Mouse (Mus musculus) thymus, postnatal 25 days (tissue): Measurements from ENCODE around the gene Asxl2.
"Not testable (repeated sequence)": the region's sequence is repeated elsewhere in the genome, so short reads cannot be mapped to it uniquely, and the experiment has no call there.

Experiments
- DNase-seq: peaks from one replicate; pipeline ENCODE4 v3.0.0; 2022

Gene Asxl2

DNA sequence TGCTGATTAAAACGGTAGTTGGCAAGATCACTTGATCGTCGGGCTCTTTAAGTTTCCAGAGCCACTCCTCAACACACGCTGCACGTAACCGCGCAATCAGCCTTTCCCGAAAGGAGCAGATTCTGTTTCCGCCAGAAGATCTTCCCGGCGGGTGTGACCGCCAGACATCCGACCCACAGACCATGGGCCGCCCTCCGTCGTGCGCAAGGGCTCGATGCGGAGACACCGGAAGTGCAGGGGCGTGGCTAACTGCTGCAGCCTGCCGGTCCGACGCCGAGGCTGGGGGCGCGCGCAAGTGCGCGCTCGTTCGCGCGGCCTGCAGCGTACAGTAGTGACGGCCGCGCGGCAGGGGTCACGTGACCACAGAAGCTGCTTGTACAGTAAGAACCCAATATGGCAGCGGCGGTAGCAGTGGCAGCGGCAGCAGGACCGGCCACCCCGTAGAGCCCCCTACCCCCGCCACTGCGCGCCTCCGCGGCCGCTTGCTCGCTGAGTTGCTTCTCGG, at the start of gene Asxl2:
TSS of gene Asxl2 (plus strand) at position 328 of the 505 bp plus-strand sequence.
- peak; percentile 98 for DNase-seq

DNA sequence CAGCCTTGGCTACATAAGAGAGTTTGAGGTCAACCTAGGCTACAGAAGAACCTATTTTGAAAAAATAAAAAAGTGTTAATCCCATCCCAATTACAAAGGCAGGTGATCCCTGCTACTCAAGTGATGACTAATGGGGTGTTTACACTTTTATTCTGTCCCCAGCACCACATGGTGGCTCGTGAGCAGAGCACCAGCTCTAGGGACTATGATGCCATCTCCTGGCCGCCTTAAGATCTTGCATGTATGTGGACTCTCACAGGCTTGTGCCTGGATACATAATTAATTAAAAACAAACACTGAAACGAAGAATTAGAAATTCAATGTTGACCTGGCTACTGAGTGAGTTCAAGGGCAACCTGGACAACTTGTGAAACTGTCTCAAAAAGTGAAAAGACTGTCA, 49.5 kb upstream of the Asxl2 start:
- peak; percentile 35 for DNase-seq

DNA sequence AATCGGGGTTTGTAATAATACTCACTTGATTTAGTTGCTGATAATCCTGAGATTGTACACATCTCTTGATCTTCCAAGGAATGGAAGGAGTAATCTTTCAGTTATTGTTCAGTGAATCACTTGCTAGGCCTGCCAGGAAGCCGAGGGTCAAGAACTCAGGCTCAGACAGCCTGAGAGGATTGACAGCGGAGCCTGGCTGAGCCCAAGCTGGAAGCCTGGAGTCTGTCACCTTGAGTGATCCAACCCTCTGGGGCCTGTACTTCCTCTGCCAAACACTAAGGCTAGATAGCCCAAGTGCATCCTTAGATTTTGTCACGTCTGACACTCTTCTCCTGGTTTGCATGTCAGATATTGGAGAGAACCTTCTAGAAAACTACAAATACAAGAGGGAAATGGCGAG, 48.9 kb upstream of the Asxl2 start:
- DNase-seq: no peak

DNA sequence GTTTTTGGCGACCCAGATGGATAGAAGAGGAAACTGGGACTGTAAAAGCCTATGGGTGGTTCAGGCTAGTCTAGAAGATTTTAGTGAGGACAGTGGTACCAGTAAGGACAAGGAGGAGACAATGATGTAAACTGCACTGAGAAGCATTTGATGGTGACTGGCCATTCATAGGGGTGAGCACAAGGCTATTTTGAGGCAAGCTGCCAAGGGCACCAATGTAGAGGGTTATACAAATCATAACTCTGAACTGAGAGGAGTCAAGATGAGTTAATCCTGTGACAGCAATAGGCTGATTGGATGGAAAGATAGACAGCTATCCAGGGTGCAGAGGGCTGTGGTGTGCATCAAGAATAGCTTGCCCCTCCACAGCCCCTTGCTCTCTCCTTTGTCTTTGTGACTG, 41.8 kb upstream of the Asxl2 start:
- no peak for DNase-seq

DNA sequence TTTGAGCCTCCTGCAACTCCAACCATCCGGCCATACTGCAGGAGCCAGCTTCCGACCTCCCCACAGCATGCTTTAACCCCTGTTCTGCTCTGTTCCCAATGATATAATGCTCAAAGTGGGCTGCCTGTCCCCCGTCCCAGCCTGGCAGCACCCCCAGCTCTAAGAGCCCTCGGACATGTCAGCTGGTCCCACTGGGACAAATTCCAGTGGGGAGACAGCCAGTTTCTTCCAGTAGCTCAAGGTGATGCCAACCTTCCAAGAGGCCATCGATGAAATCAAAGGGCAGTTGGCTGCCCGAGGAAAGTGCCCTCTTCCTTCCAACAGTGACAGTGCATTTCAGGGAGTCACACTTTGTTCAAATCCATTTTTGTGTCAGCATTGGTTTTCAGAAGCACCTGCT, 41.4 kb upstream of the Asxl2 start:
- DNase-seq: no peak

DNA sequence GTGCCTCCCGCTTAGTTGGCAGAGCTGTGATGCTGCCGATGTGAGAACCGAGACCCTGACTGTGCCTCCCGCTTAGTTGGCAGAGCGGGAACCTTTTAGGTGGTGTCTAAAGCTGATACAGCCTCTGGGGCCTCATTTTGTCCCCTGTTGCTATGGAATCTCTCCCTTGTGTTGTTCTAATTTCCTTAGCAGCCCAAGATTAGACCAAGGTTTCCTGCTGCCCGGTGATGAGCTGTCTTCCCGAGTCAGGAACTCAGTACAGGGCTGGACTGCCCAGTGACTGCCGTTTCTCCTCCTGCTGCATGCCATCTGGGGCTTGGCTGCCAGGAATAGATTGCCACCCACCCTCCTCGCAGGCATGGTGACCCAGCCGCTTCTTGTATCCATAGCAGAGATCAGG, 40.7 kb upstream of the Asxl2 start:
- DNase-seq: no peak

DNA sequence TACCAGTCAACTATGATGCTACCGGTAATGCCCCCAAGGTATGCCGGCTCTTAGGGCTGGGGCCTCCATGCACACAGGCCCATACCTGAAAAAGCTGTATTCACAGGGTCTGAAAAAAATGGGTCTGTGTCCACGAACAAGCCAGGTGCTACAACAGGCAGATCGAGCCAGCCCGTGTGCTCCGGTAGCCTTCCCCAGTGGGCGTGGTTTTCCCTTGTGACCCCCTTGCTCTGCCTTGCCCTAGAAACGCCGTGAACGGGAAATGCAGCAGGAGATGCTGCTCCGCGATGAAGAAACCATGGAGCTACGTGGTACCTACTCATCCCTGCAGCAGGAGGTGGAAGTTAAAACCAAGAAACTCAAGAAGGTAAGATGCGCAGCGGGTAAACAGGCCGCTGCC, 38.8 kb upstream of the Asxl2 start:
- DNase-seq: no peak

DNA sequence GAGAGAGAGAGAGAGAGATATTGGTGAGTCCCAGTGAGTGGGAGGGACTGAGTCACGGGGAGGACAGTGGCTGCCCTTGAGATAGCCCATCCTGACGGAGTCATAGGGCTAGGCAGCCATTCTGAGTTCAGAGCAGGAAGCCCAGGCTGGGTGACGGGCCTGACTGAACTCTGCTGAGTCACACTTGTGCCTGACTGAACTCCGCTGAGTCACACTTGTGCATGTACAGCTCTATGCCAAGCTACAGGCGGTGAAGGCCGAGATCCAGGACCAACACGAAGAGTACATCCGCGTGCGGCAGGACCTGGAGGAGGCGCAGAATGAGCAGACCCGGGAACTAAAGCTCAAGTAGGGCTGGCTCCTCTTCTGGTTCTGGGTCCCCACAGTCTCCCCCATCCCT, 37.3 kb upstream of the Asxl2 start:
- no peak for DNase-seq

DNA sequence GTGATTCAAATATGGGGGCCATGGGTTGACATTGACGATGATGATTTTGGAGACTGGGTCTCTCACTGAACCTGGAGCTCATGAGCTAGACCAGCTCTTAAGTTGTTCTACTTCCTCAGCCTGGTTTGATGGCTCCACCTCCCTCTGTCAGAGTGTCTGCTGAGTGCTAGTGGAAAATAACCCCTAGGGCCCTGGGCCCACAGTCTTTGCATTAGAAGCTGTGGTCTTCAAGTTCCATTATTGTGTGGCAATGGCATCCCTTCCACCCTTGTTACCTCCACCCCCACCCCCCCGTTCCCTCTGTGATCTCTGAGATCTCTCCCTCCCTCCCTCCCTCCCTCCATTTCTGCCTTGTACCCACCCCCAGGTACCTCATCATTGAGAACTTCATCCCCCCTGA, 36.6 kb upstream of the Asxl2 start:
- no peak for DNase-seq

DNA sequence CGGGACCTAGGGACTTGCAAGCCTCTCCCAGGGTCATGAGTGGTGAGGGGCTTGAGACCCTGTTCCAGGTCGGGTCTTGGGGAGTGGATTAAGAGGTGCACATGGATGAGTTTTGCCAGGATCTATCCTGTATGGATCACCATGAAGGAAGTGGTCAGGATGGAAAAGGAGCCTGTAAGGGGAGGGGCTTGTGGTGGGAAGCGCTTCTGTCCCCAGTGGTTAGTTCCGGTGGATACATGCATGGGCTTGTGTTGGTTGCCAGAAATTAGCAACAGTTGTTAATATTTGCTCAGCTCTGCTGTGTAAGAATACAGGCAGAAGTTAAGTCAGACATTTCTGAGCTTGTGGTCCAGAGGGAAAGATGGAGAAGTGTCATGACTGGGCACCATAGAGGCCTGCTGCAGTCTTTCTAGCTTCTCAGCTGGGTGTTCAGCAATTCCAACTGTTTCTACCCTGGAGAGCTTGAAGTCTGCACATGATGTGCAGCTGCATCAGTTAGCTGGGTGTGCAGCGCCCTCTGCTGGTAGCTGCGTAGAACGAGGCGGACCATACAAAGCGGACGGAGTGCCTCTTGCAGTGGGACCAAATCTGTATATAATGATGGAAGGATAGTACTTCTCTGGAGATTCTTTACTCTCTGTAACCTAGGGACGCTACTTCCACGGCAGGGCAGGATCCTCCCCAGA, 35.9 kb upstream of the Asxl2 start:
- peak; percentile 75 for DNase-seq

DNA sequence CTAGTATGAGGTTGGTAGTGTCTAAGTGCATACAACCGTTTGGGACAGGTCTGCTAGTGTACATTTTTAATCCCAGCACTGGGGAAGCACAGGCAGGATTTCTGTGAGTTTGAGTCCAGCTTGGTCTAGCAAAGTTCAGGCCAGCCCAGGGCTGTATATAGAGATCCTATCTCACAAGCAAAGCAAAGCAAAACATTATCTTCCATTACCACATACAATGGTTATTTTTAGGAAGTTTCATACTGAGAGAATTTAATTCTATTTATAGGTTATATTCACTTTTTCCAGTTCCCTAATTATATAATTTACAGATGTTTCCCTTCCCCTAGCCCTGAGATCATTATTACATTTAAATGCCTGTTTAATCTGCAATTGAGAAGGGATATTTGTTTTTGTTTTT, 35.4 kb upstream of the Asxl2 start:
- no peak for DNase-seq

DNA sequence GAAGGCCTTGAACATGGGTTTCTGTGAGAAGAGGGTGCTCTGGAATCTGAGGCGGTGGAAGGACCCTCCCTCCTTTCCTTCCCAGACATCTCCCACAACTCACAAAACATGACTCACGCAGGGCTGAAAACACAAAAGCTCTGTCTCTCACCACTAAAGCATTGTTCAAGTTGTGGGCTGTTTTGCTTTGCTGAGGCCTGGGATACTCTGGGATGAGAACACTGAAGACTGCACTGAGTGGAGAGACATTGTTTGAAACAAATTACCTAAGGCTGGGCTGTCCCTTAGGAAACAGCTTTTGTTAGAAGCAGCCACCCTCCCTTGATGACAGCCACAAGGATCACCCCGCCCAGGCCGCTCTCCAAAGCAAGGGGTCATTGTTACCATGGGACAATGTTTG, 33.5 kb upstream of the Asxl2 start:
- DNase-seq: no peak

DNA sequence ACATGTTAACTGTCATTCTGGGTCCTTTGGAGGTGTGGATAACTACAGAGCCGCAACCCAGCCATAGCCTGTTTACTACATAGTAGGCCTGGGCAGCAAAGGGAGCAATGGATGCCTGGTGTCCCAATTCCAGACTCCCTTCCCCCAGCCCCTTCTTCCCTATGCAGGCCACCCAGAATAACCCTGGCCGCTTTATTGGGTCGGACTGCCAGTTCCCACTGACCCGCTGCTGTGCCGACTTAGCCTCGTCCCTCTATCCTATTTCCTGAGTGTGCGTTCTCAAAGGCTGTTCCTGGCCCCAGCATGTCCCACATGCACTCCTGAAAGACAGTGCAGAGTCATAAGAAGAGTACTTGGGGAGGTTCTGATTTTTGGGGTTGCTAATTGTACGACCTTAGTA, 29.7 kb upstream of the Asxl2 start:
- DNase-seq: no peak

DNA sequence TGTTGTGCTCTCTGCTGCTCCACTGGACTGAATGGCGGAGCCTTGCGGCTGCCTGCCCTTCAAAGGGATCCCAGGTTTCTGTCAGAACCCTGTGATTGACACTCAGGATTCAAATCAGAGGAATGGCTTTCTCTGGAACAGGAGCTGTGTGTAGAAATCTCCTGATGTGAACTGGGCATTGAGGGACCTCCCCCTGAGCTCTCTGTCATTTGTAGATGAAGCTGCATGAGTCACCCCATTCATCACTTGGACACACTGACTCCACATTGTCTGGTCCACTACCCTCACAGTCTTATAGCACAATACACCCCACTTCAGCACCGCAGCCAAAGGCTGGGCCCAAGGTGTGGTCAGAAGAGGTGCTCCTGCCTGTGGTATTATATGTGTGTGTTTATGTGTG, 21.0 kb upstream of the Asxl2 start:
- DNase-seq: not testable (repeated sequence)

DNA sequence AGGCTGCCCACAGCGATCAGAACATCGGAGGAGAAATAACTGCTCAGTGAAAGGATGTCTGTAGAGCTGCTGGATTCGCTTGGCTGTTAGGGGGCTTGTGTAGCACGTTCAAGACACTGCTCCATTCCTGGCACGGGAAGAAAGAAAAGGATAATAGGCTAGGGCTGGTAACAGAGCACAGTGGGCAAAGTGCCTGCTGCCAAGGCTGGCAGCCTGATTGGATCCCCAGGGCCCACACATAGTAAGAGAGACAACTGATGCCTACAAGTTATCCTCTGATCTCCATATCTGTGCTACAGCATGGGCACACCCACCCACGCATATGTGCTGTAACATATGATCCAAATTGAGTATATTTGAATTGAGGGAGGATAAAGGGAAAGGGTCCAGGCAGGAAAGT, 20.1 kb upstream of the Asxl2 start:
- DNase-seq: no peak

DNA sequence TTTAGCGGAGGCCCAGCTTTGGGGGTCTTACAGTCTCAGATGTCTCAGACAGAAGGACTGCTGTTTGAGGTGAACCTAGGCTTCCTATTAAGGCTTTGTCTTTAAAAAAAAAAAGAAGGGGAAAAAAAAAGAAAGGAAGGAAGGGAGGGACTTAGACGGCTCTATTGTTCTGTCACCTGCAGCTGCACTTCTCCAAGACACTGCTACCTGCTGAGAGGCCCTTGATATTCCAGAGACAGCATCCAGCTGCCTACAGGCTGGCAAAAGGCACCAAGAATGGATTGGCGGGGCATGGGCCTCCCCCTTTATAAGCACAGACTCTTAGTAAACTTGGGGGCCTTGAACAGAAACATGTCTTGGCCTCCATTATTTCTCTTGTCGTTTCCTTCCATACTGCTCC, 11.7 kb upstream of the Asxl2 start:
- DNase-seq: no peak

DNA sequence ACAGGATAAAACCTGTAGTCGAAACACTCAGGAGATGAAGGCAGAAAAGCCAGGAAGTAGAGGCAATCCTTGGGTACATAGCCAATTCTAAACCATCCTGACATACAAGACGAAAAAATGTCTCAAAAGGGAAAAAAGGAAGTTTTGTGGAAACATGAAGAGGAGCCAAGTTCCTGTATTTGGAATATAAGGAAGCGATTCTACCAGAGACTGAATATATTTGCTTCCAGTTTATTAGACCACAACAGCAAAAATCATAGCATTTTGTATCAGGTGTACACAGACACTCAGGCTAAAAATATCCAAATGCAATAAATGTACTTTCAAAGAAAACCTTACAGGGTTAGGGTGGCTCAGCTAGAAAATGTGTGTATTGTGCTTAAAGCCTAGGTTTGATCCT, 7.9 kb upstream of the Asxl2 start:
- DNase-seq: no peak

DNA sequence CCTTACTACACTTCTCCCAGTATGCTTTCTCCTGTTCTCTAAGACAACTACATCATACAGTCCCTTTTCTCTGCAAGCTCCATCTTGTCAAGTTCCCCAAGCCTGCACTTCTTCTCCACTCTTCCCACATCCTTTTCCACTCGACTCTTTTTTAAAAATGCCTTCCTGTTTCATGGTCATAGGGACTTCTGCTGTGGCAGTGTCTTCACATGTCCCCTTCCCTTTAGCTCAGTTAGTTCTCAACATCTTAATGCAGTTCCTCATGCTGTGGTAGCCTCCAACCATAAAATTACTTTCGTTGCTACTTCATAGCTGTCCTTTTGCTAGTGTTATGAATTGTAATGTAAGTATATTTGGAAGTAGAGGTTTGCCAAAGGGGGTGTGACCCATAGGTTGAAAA, 6.1 kb upstream of the Asxl2 start:
- DNase-seq: no peak

DNA sequence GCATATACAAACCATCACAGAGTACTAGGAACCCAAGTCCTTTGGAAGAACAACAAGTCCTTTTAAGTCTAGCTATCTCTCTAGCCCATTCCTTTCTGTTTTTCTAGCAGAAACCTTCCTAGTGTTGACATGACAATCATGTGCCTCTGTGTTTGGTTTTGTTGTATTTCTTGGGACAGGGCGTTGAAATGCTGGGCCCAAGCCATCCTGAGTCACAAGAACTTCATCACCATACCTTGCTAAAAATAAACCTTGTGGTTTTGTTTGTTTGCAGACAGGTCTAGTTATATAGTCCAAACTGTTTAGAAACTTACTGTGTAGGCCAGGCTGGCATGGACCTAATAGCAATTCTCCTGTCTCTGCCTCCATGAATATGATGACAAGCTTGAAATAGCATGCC, 3.9 kb upstream of the Asxl2 start:
- DNase-seq: no peak

DNA sequence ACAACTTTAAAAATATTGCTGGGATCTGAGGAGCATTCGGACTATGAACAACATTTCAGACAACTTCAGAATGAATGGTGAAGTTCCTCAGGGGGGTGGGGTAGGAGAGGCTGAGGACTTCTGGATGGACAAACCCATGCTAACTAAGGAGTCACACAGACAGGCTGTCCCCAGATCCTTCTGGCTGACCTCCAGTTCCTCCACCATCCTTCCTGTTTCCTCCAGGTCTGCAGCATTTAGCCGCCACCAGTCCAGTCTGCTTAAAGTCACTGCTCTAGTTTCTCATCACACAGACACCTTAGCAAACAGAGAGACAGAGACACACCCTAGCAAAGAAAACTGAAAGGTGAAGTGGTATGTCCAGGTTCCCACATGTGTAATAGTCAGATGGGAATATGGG, 2.5 kb upstream of the Asxl2 start:
- DNase-seq: no peak

DNA sequence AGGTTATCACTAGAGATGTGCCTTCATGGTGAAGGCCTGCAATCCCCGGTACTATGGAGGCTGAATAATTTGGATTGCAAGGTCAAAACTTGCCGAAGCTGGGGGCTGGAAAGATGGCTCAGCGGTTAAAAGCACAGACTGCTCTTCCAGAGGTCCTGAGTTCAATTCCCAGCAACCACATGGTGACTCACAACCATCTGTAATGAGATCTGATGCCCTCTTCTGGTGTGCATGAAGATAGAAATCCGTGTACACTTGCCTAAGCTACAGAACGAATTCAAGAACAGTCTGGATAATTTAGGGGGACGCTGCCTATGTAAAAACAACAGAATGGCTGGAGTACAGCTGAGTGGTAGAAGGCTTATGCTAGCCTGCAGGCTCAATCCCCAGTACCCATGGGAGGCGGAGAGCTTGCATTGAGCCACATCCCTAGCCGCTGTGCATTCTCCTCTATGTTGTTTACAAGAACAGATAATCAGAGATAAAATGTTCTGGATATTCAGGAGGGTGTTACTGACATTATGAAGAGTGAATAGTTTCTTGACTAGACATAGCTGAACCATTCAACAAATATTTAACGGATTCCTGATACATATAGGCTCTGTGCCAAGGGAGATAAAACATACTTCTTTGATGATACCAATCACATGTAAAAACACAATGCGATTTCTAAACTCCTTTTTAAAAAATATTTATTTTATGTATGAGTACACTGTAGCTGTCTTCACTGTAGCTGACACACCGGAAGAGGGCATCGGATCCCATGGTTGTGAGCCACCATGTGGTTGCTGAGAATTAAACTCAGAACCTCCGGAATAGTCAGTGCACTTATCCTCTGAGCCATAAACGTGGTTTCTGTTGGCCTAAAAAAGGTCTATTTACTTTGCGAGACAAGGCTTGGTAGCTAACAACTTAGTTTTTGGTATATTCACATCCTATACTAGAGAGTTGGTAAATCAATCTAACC, 999 bp upstream of the Asxl2 start:
- peak; percentile 34 for DNase-seq

DNA sequence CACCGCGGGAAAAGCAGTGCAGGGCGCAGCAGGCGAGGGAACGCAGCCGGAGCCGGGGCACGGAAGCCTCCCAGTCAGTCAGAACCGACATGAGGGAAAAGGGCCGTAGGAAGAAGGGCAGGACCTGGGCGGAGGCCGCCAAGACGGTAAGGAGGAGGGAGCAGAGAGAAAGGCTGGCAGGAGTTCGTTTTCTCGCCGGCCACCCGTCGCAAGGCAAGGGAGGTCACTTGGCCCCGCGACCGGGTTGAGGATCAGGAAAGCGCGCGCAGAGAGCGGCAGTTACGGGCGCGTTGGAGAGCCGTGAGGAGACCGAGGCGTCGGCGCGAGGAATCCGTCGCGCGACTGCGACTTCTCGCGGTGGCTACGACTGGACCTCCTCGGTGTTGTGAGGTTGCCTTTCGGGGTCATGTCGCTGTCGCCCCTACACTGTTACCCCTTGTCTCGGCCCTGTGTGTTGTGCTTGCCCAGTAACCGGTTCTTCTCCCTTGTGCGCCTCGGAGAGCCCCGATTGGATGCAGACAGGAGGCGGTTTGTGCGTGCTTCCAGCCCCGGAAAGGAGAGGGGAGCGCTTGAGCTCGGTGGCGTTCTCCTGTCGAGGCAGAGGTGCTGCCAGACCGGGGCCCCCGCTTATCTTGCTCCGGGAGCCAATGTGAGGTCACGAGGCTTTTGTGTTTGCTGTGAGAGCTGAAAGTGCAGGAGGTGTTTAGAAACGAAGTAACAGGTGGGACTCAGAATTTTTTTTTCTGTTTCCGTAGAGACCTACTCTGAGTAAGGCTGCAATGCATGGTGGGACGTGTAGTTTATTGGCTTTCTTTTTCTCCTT, 621 bp downstream of the Asxl2 start:
- DNase-seq: peak; percentile 82
